Mouse (Mus musculus) erythroblast, embryonic 14.5 days (primary cell): Measurements from ENCODE around the gene Nfic.

Experiments used
- GATA1 ChIP-seq: IDR thresholded peaks from 2 replicates; pipeline ENCODE4 v1.6.1; 2012; ENCODE audit warnings: low read length, inconsistent platforms, mixed read lengths
- TAL1 ChIP-seq: IDR thresholded peaks from 3 replicates; pipeline ENCODE4 v1.6.1; 2012; ENCODE audit warnings: low read length, inconsistent platforms, mixed read lengths

DNA sequence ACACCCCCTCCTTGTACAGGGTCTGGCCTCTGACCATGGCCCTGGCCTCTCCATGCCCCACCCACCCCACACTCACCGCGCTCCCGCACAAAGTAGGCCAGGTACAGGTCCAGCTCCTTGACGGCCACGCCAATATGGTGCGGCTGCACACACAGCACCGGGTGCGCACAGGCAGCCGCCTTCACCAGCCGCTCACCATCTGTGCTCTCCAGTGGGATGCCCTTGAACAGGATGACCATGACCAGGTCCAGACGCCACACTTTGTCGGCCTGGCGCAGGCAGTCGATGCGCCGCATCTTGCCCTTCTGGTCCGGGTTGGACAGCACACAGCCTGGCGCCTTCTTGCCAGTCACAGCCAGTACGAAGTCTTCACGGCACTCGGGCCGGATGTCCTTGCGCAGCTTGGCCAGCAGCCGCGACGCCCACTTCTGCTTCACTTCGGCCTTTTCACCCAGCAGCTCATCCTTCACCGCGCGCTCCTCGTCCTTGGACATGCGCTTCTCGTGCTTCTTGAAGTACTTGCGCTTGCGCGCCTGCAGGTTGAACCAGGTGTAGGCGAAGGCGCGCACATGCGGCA is 35.2 kb downstream of the Nfic start:
- TF ChIP-seq GATA1 (no peak), TAL1 (no peak)
